Mouse (Mus musculus): ENCODE data around the gene Gm20388. TPM values are rescaled to one million over a fixed set of nuclear protein-coding genes. Genes with fewer than 3 reads are reported as not detected.

The Gm20388 gene
- polyA plus RNA-seq, 1 experiment from 2014 or later: 2.5 TPM

DNA sequence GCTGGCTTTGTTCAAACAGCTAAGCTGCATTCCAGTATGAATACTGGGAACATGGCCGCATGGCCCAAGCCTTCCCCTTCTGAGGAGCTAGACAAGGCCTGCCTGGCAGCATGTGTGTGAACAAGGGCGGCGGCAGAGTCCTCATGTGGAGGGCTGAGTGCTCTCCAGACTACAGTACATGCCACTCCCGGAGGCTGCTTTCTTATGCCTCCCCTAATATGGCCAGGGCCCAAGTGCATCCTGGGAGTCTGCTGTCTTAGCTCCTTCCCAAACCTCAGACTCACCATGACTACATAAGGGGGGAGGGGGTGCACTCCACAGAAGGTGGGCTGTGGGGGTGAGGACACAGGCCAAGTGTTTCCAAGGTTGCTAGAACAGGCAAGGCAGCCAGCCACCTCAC lies 1882.0 kb downstream of the Gm20388 start:
- WGBS: 85% methylated on average over 4 of the region's 4 CpGs

DNA sequence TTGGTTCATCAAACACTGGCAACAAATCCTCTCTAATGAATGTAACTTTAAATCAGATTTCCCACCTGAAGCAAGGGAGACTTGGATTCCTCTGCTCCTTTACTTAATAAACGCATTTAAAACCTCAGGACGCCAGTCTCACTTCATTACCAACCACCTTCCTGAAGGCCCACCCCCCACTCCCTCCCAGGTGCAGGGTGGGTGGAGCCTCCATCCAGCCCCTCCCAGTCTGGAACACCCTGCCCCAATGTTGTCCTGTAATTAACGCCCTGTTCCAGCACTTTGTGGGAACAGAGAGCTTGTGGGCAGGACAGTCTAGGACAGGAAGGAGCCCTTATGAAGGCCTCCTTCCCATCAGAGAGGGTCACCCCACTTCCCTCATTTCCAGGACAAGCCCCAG lies 1883.5 kb downstream of the Gm20388 start:
- no peaks in the 10 kb centered on the region for H3K27me3 ChIP-seq (ENCODE audit: low read depth, poor library complexity, severe bottlenecking)
- no peak overlapping the region for H3K4me3 ChIP-seq
- H3K4me1 ChIP-seq: peaks cover 19% of the 10 kb centered on the region
- no peaks in the 10 kb centered on the region for H3K9me3 ChIP-seq (replicated peaks)
- no peak overlapping the region for H3K27ac ChIP-seq
- no peak for DNase-seq (ENCODE audit: low spot score)
- WGBS: 45% methylated on average over 3 of the region's 3 CpGs
- peaks cover 51% of the 10 kb centered on the region for H3K36me3 ChIP-seq

More for the DNA sequence above, 1882.0 kb downstream of the Gm20388 start:
- Histone ChIP-seq H3K27me3 (ENCODE audit: low read depth, poor library complexity, severe bottlenecking) (no peaks in the 10 kb centered on the region), H3K27ac (peak overlapping the region; percentile 16), H3K4me3 (no peak overlapping the region), H3K36me3 (peaks cover 36% of the 10 kb centered on the region), H3K4me1 (peaks cover 19% of the 10 kb centered on the region), H3K9me3 (replicated peaks) (no peaks in the 10 kb centered on the region)
- no peak for DNase-seq (ENCODE audit: low spot score)

DNA sequence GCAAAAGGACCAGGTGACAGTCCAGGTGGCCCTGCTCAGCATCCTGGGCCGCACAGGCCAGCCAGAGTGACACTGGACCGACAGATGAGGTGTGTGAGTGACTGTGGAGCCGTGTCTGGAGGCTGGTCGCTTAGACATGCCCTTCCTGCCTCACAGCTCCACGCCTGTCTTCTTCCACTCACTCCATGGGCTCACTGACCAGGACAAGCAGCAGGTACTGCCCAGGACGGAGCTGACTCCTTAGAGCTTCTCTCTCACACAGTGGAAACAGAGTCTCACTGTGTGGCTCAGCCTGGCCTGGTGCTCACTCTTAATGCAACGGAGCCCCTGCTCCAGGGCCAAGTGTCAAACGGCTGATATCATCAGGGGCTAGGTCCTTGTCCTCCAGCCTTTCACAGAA lies 1884.8 kb downstream of the Gm20388 start:
- 92% methylated on average over 8 of the region's 8 CpGs for WGBS
- Histone ChIP-seq H3K36me3 (peaks cover 61% of the 10 kb centered on the region), H3K4me3 (no peak overlapping the region), H3K9me3 (replicated peaks) (no peaks in the 10 kb centered on the region), H3K27ac (no peak overlapping the region), H3K27me3 (ENCODE audit: low read depth, poor library complexity, severe bottlenecking) (no peaks in the 10 kb centered on the region), H3K4me1 (peaks cover 19% of the 10 kb centered on the region)
- no peak for DNase-seq (ENCODE audit: low spot score)

DNA sequence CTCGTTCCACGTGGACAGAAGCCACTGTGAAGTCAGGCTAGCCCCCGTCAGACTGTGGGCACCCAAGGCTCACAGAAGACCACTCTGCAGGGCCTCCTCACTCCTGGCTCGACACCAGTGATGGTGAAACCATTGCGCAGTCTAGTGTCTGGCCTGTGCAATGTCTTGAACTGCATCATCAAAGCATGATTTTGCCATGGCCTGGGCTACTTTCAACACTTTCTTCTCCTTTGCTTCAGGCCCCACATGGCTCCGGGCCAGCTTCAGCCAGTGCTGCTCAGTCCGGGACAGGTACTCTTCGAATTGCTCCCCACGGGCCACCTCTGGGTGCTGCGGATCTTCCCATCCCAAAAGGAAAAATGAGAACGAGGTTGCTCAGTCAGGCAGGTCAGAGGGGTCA lies 1885.8 kb downstream of the Gm20388 start:
- no peak overlapping the region for H3K27ac ChIP-seq
- H3K4me1 ChIP-seq: peaks cover 19% of the 10 kb centered on the region
- H3K36me3 ChIP-seq: peaks cover 71% of the 10 kb centered on the region
- no peak overlapping the region for H3K4me3 ChIP-seq
- no peaks in the 10 kb centered on the region for H3K27me3 ChIP-seq (ENCODE audit: low read depth, poor library complexity, severe bottlenecking)
- WGBS: 94% methylated on average over 11 of the region's 11 CpGs
- DNase-seq (ENCODE audit: low spot score): no peak
- no peaks in the 10 kb centered on the region for H3K9me3 ChIP-seq (replicated peaks)

DNA sequence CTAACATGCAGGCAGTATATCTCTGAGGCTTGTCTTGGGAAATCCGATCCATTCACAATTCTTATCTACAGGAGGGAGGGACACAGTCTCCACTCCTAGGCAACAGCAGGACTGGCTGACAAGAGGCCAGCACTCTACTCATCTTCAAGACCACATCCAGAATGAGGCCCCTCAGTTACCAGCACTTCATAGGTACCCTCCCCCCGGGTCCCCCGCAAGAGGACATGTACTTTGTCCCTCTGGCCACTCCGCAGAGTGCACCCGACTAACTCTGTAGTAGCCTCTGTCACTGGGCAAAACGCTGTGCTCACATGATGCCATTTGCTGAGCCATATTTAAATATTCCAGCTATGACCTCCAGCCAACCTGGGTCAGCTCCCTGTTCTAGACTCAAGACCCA lies 1887.8 kb downstream of the Gm20388 start:
- no peak for DNase-seq (ENCODE audit: low spot score)
- peaks cover 89% of the 10 kb centered on the region for H3K36me3 ChIP-seq
- H3K27me3 ChIP-seq (ENCODE audit: low read depth, poor library complexity, severe bottlenecking): no peaks in the 10 kb centered on the region
- H3K27ac ChIP-seq: no peak overlapping the region
- no peaks in the 10 kb centered on the region for H3K9me3 ChIP-seq (replicated peaks)
- H3K4me1 ChIP-seq: peaks cover 13% of the 10 kb centered on the region
- WGBS: 90% methylated on average over 6 of the region's 6 CpGs
- H3K4me3 ChIP-seq: no peak overlapping the region

DNA sequence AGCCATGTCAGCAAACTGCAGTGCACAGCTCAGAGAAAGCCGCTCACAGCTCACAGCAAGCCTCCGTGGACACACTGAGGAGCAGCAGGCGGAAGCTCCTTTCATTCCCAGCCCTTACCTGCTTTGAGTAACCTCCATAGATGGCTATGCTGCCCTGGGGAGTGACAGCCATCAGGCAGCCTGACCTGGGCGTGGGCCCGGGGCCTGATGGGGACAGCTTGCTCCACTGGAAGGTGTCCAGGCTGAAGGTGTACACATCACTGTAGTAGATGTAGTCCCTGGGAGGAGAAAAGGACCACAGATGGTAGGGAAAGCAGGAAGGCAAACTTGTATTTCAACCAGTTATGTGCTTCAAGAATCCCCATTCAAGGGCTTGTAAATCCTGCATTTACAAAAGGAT lies 1894.2 kb downstream of the Gm20388 start:
- no peaks in the 10 kb centered on the region for H3K9me3 ChIP-seq (replicated peaks)
- no peak overlapping the region for H3K27ac ChIP-seq
- no peaks in the 10 kb centered on the region for H3K4me1 ChIP-seq
- WGBS: 95% methylated on average over 5 of the region's 5 CpGs
- H3K36me3 ChIP-seq: peaks cover 81% of the 10 kb centered on the region
- no peak for DNase-seq (ENCODE audit: low spot score)
- no peak overlapping the region for H3K4me3 ChIP-seq
- no peaks in the 10 kb centered on the region for H3K27me3 ChIP-seq (ENCODE audit: low read depth, poor library complexity, severe bottlenecking)

DNA sequence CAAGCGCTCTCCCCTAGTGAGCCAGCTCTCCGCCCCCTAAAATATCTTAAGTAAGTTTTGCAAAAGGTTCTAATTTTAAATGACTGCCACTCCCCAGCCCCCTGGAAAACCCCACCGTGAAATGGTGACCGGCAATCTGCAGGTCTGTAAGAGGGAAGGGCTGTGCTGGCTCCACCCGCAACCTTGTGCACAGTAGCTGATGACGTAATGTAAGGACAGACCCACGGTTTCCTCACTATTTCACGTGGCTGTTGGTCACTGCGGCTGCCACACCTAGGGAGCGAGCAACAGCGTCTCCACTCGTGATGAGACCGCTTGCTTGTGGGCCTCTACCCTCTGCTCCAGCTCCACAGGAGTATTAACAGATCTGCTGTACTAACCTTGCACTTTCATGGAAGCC lies 1895.5 kb downstream of the Gm20388 start:
- WGBS: 92% methylated on average over 13 of the region's 13 CpGs
- Histone ChIP-seq H3K36me3 (peaks cover 79% of the 10 kb centered on the region), H3K4me1 (no peaks in the 10 kb centered on the region), H3K9me3 (replicated peaks) (no peaks in the 10 kb centered on the region), H3K4me3 (no peak overlapping the region), H3K27ac (no peak overlapping the region), H3K27me3 (ENCODE audit: low read depth, poor library complexity, severe bottlenecking) (no peaks in the 10 kb centered on the region)
- DNase-seq (ENCODE audit: low spot score): no peak

DNA sequence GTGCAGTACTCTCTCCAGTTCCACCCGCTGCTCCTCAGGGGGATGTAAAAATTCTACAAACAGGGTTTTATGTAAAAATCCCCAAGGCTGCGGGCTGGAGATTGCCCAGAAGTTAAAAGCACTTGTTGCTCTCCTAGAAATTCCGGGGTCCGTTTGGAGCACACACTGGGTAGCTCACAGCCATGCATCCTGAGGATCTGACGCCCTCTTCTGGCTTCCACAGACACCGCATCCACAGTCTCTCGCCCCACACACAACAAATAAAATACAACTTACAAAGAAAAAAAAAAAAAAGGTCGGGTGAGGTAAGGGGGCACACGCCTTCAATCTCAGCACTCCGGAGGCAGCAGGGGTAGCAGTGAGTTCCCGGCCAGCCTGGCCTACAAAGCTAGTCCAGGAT lies 1897.4 kb downstream of the Gm20388 start:
- 75% methylated on average over 11 of the region's 11 CpGs for WGBS
- H3K27ac ChIP-seq: no peak overlapping the region
- no peaks in the 10 kb centered on the region for H3K4me1 ChIP-seq
- no peaks in the 10 kb centered on the region for H3K27me3 ChIP-seq (ENCODE audit: low read depth, poor library complexity, severe bottlenecking)
- no peaks in the 10 kb centered on the region for H3K9me3 ChIP-seq (replicated peaks)
- H3K4me3 ChIP-seq: no peak overlapping the region
- peaks cover 79% of the 10 kb centered on the region for H3K36me3 ChIP-seq
- no peak for DNase-seq (ENCODE audit: low spot score)

DNA sequence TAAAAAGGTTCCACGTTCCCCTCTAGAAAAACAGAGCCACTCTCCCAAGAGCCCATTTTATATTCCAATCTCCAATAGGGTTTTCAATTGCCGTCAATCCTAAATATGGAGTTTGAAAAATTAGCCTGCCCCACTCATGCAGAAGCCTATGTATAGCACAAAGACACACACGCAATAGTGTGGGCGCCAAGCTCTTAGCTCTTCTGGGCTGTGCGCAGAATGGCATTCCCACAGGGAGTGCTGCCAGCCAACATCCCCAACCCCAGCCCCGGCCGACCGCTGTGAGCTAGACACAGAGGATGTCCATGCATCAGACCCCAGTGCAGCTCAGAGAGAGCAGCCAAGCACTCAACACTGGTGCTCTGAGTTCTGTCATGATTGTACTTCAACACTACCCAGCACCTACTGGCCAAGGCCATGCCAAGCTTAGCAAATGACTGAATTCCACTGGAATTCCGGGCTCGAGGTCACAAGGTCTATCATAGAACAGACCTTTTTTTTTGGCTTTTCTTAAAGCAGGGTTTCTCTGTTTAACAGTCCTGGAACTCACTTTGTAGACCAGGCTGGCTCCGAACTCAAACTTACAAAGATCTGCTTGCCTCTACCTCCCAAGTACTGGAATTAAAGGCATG lies 1899.0 kb downstream of the Gm20388 start:
- no peak overlapping the region for H3K27ac ChIP-seq
- H3K36me3 ChIP-seq: peaks cover 81% of the 10 kb centered on the region
- no peak overlapping the region for H3K4me3 ChIP-seq
- H3K27me3 ChIP-seq (ENCODE audit: low read depth, poor library complexity, severe bottlenecking): no peaks in the 10 kb centered on the region
- no peaks in the 10 kb centered on the region for H3K4me1 ChIP-seq
- H3K9me3 ChIP-seq (replicated peaks): no peaks in the 10 kb centered on the region
- DNase-seq (ENCODE audit: low spot score): no peak
- WGBS: 94% methylated on average over 11 of the region's 11 CpGs

DNA sequence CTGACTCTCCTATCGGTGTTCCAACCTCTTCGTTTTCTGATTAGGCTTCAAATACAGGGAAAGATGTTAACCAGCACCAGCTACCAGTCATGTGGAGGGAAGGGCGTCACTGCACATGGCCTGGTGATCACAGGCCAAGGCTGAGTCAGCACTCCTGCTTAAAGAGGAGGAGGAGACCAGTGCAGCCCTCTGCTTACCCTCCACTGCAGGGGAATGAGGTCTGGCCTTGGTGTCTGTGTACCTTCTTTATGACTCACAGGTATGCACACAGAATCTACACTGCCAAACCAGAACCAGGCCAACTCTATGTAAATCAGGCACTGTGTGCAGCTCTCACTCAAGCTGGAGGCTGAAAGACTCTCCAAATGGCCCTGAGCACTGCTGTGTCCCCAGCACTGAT lies 1900.9 kb downstream of the Gm20388 start:
- peaks cover 80% of the 10 kb centered on the region for H3K36me3 ChIP-seq
- H3K4me3 ChIP-seq: no peak overlapping the region
- no peak overlapping the region for H3K27ac ChIP-seq
- no peaks in the 10 kb centered on the region for H3K9me3 ChIP-seq (replicated peaks)
- H3K4me1 ChIP-seq: no peaks in the 10 kb centered on the region
- no peak for DNase-seq (ENCODE audit: low spot score)
- H3K27me3 ChIP-seq (ENCODE audit: low read depth, poor library complexity, severe bottlenecking): no peaks in the 10 kb centered on the region
- WGBS: 95% methylated on average over 3 of the region's 3 CpGs

DNA sequence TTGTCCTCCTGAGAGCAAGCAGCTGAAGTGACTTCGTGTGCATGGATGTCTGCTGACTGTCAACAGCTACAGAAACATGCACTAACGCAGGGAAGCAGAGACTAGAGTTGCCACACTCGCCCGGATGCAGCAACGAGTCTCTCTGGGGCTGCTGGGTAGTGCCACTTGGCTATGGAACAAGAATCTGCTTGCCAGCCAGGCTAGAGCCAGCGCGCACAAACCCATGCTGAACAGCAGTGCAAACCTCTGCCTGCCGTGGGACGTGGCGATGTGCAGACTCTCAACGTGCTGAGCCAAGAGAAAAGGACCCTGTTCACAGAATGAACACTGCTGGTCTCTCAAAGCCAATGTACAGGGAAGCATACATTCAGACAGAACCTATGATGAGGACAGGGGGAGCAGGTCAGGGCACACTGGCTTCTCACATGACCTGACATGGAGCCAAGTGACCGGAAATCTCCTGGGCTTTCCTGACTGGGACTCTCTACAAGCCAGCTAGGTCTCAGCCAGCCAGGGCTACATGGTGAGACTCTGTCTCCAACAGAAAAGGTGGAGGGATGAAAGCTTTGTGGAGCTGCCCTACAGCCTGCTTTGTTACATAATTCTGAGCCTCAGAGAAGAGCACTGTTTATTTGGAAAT lies 1901.4 kb downstream of the Gm20388 start:
- Histone ChIP-seq H3K9me3 (replicated peaks) (no peaks in the 10 kb centered on the region), H3K4me3 (no peak overlapping the region), H3K36me3 (peaks cover 78% of the 10 kb centered on the region), H3K27me3 (ENCODE audit: low read depth, poor library complexity, severe bottlenecking) (no peaks in the 10 kb centered on the region), H3K4me1 (no peaks in the 10 kb centered on the region), H3K27ac (no peak overlapping the region)
- 97% methylated on average over 12 of the region's 12 CpGs for WGBS
- DNase-seq (ENCODE audit: low spot score): no peak

DNA sequence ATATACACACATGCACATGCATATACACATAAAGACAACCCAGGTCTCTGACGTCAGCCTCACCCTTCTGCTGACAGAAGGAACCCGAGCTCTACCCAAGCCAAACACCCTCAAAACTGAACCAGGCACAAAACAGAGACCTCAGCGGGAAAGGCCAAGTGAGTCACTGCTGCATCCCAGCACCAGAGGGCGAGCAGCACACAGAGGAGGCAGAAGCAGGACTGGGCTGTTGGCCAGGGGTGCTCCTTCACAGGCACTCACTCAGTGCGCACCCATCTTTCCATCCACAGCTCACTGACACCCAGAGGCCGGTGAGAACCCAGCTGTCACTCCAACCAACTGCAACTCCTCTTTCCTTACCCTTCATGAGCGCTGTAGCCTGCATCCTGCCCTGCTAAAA lies 1907.6 kb downstream of the Gm20388 start:
- H3K27ac ChIP-seq: no peak overlapping the region
- no peaks in the 10 kb centered on the region for H3K4me1 ChIP-seq
- no peak overlapping the region for H3K4me3 ChIP-seq
- WGBS: 85% methylated on average over 7 of the region's 7 CpGs
- peaks cover 73% of the 10 kb centered on the region for H3K36me3 ChIP-seq
- no peak for DNase-seq (ENCODE audit: low spot score)
- H3K27me3 ChIP-seq (ENCODE audit: low read depth, poor library complexity, severe bottlenecking): peaks cover 42% of the 10 kb centered on the region
- H3K9me3 ChIP-seq (replicated peaks): no peaks in the 10 kb centered on the region

DNA sequence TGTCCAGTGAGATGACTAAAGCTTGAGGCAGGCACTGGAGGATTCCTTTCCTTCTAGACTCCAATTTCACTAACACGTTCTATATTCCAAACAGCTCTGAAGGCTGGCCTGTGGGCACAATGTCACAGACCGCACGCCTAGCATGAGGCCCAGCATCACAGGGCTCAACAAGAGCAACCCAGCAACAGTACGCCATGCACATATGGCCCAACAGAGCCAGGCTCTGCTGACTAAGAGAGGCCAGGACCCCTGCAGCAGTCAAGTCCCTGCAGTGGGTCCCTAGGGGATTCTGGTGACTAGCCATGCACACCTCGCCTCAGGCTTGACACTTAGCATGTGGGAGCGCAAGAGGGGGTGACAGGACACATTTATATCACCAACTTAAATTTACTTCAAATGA lies 1910.2 kb downstream of the Gm20388 start:
- no peaks in the 10 kb centered on the region for H3K9me3 ChIP-seq (replicated peaks)
- no peak overlapping the region for H3K4me3 ChIP-seq
- peaks cover 42% of the 10 kb centered on the region for H3K27me3 ChIP-seq (ENCODE audit: low read depth, poor library complexity, severe bottlenecking)
- DNase-seq (ENCODE audit: low spot score): no peak
- no peak overlapping the region for H3K27ac ChIP-seq
- WGBS: 96% methylated on average over 6 of the region's 6 CpGs
- peaks cover 47% of the 10 kb centered on the region for H3K36me3 ChIP-seq
- no peaks in the 10 kb centered on the region for H3K4me1 ChIP-seq

DNA sequence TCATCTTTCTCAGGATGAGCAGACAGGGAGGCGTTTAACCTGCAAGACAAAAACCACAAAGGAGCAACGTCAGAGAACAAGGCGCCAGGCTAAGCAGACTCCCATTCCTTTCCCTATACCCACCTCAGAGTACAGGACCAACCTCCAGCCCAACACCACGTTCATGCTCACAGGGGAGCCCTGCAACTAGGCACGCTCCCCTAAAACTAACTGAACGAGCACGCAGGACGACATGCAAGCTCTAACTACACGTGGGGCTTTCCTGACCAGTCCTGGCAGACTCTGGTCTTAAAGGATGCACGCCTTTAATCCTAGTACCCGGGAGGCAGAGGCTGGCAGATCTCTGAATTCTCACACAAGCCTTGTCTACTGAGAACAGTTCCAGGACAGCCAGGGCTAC lies 1910.7 kb downstream of the Gm20388 start:
- Histone ChIP-seq H3K36me3 (peaks cover 43% of the 10 kb centered on the region), H3K4me3 (no peak overlapping the region), H3K9me3 (replicated peaks) (no peaks in the 10 kb centered on the region), H3K4me1 (no peaks in the 10 kb centered on the region), H3K27me3 (ENCODE audit: low read depth, poor library complexity, severe bottlenecking) (peaks cover 42% of the 10 kb centered on the region), H3K27ac (no peak overlapping the region)
- no peak for DNase-seq (ENCODE audit: low spot score)
- WGBS: 94% methylated on average over 11 of the region's 11 CpGs
